Mouse (Mus musculus) stomach, postnatal 0 days (tissue): ENCODE data around the gene Itga4.

Experiments
- CTCF ChIP-seq: IDR thresholded peaks from 2 replicates; pipeline ENCODE4 v1.5.1; 2016; ENCODE audit warnings: antibody characterized with exemption, low read depth, mild to moderate bottlenecking, moderate library complexity
- EP300 ChIP-seq: optimal IDR thresholded peaks from 2 replicates; pipeline ENCODE3; 2016; ENCODE audit warnings: antibody characterized with exemption

DNA sequence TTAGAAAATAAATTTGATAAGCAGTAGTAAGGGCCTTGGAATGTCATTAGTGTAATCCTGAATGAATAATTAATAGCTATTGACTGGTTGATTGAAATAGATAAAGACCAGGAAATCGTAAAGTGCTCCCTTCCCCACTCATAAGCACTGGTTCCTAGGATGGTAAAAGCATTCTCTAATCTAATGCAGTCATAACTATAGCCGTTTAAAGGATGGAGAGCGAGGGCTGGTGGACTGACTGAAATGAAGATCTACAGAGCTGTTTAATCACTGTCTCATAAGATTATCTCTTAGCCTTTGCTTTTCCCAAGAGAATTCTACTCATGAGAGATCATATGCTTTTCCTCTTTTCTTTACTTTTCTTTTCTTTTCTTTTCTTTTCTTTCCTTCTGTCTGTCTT is 39.7 kb upstream of the Itga4 start:
- no peak for TF ChIP-seq CTCF
- TF ChIP-seq EP300: no peak
